Mouse (Mus musculus): ENCODE measurements around the gene Tnfaip8l1. TPM values are rescaled to one million over a fixed set of nuclear protein-coding genes. Genes with fewer than 3 reads are reported as not detected.

The Tnfaip8l1 gene
- polyA plus RNA-seq, 1 experiment from 2014 or later: 9.5 TPM

- no peaks in the 10 kb centered on the region for H3K27me3 ChIP-seq
- no peaks in the 10 kb centered on the region for H3K9me3 ChIP-seq
- peak within 1 kb of the TSS; percentile 80 for H3K9ac ChIP-seq
- H3K4me1 ChIP-seq (replicated peaks): peaks cover 48% of the 10 kb centered on the region
- under 1% methylated on average over 68 of the region's 79 CpGs for WGBS
- ATAC-seq (ENCODE audit: low FRiP score, low read depth): peak; percentile 33
- no peaks in the 10 kb centered on the region for H3K36me3 ChIP-seq
- peak within 1 kb of the TSS; percentile 73 for H3K4me3 ChIP-seq
- peak within 1 kb of the TSS; percentile 82 for H3K27ac ChIP-seq (replicated peaks)
- H3K4me2 ChIP-seq: peak within 1 kb of the TSS; percentile 82
Observed at GRCm38 (mm10) chr17:56139858-56140595, 22.2 kb upstream of the Tnfaip8l1 start, which contains the start of gene Sema6b. Gene Sema6b, minus strand, starts transcription at chr17:56140343.

DNA sequence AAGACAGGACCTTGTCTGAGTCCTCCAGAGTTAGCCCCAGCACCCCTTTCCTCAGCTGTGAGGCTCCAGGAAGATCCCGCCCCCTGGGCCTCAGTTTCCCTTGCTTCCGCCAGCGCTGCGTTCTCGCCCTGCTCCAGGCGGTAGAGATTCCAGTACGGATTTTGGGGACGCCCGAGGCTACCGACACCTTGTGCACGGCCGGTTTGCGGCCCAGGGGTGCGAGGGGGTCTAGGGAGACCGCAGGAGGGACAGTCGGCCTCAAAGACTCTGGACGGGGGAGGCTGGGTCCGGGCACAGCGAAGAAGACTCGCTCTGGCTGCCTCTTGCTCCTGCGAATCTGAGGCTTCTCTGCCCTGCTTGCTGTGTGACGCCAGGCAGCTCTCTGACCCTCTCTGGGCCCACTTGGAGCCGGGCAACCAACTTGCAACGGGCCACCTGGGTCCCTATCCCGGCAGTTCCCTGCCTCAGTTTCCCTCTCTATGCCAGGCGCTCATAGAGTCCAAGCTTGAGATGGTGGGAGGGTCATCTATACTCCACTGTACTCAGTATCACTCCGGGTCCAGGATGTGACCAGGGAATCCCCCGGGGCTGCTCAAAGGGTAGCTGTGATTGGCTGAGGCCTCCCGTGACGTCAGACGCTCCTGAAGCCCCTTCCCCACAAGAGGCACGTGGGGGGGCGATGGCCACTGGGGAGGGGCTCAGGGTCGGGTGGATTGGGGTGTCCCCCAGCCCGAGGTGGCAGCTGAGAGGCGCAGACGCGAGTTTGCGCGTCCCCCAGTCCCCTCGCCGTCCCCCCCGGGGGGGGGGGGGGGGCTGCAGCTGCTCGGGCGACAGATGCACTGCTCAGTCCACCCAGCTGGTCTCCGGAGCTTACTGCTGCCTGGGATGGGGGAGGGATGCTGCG is 20.3 kb upstream of the Tnfaip8l1 start:
- no peak overlapping the region for H3K27ac ChIP-seq (replicated peaks)
- WGBS: under 1% methylated on average over 45 of the region's 47 CpGs
- H3K4me1 ChIP-seq (replicated peaks): peaks cover 45% of the 10 kb centered on the region

DNA sequence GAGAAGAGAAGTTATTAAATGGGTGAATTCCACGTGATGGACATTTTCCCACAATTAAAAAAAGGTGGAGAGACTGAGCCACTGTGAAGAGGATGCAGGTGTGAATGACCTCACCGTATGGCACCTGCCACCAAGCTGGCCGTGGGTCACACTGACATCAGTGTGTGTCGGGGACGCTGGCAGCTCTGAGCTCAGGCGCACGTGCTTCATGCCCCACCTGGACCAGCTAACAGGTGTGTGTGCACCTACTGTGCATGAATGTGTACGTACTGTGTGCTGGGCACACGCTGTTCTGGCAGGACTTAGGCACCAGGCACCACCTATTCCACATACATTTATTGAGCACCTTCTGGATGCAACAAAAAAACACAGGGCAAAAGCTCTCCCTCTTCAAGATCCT is 17.7 kb upstream of the Tnfaip8l1 start:
- 80% methylated on average over 9 of the region's 9 CpGs for WGBS
- no peak overlapping the region for H3K9ac ChIP-seq
- no peak for ATAC-seq (ENCODE audit: low FRiP score, low read depth)
- H3K9me3 ChIP-seq: no peaks in the 10 kb centered on the region
- H3K4me3 ChIP-seq: no peak overlapping the region
- H3K27me3 ChIP-seq: peaks cover 10% of the 10 kb centered on the region
- peaks cover 35% of the 10 kb centered on the region for H3K4me1 ChIP-seq (replicated peaks)
- H3K36me3 ChIP-seq: no peaks in the 10 kb centered on the region
- H3K27ac ChIP-seq (replicated peaks): no peak overlapping the region
- no peak overlapping the region for H3K4me2 ChIP-seq

More for the DNA sequence above, 20.3 kb upstream of the Tnfaip8l1 start:
- H3K4me2 ChIP-seq: peak overlapping the region; percentile 82
- peak overlapping the region; percentile 50 for H3K4me3 ChIP-seq
- no peaks in the 10 kb centered on the region for H3K27me3 ChIP-seq
- peak; percentile 57 for ATAC-seq (ENCODE audit: low FRiP score, low read depth)
- peak overlapping the region; percentile 45 for H3K9ac ChIP-seq
- H3K9me3 ChIP-seq: no peaks in the 10 kb centered on the region
- no peaks in the 10 kb centered on the region for H3K36me3 ChIP-seq

GRCm38 (mm10) chr17:56146131-56146530 is 16.1 kb upstream of the Tnfaip8l1 start:
- Histone ChIP-seq H3K27ac (replicated peaks) (no peak overlapping the region), H3K9me3 (no peaks in the 10 kb centered on the region), H3K27me3 (peaks cover 14% of the 10 kb centered on the region), H3K36me3 (no peaks in the 10 kb centered on the region), H3K4me2 (no peak overlapping the region), H3K4me3 (no peak overlapping the region), H3K9ac (no peak overlapping the region), H3K4me1 (replicated peaks) (peaks cover 31% of the 10 kb centered on the region)
- no peak for ATAC-seq (ENCODE audit: low FRiP score, low read depth)
- 17% methylated on average over 9 of the region's 9 CpGs for WGBS

DNA sequence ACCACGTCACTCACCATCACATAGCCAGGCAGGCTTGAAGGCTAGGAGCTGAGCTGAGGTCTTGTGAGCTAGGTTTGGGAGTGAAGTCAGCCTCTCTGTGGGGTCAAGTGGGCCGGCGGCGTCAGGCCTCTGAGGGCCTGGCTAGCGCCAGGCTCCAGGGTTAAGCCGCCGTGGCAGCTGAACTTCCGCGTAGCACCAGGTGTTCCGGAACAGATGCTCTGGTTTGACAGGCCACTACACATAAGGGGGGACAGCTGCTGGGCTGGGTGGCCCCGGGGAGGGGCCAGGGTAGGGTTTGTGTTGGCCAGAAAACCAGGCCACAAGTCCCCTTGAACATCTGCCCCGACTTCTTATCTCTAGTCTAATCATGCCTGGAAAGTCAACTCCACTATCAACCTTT is 14.9 kb upstream of the Tnfaip8l1 start:
- no peak overlapping the region for H3K9ac ChIP-seq
- no peak overlapping the region for H3K27ac ChIP-seq (replicated peaks)
- no peak overlapping the region for H3K4me2 ChIP-seq
- H3K27me3 ChIP-seq: peaks cover 14% of the 10 kb centered on the region
- H3K9me3 ChIP-seq: no peaks in the 10 kb centered on the region
- ATAC-seq (ENCODE audit: low FRiP score, low read depth): no peak
- H3K4me1 ChIP-seq (replicated peaks): peaks cover 18% of the 10 kb centered on the region
- H3K36me3 ChIP-seq: no peaks in the 10 kb centered on the region
- 69% methylated on average over 12 of the region's 12 CpGs for WGBS
- H3K4me3 ChIP-seq: no peak overlapping the region

- Histone ChIP-seq H3K9ac (peak overlapping the region; percentile 66), H3K4me3 (peak overlapping the region; percentile 41), H3K4me2 (peak overlapping the region; percentile 79), H3K4me1 (replicated peaks) (peaks cover 15% of the 10 kb centered on the region), H3K9me3 (no peaks in the 10 kb centered on the region), H3K27ac (replicated peaks) (no peak overlapping the region), H3K36me3 (no peaks in the 10 kb centered on the region), H3K27me3 (peaks cover 14% of the 10 kb centered on the region)
- 22% methylated on average over 9 of the region's 9 CpGs for WGBS
- ATAC-seq (ENCODE audit: low FRiP score, low read depth): peak; percentile 4; the same call in 1 of the 2 replicates
Observed at GRCm38 (mm10) chr17:56148280-56148679, 14.0 kb upstream of the Tnfaip8l1 start.

DNA sequence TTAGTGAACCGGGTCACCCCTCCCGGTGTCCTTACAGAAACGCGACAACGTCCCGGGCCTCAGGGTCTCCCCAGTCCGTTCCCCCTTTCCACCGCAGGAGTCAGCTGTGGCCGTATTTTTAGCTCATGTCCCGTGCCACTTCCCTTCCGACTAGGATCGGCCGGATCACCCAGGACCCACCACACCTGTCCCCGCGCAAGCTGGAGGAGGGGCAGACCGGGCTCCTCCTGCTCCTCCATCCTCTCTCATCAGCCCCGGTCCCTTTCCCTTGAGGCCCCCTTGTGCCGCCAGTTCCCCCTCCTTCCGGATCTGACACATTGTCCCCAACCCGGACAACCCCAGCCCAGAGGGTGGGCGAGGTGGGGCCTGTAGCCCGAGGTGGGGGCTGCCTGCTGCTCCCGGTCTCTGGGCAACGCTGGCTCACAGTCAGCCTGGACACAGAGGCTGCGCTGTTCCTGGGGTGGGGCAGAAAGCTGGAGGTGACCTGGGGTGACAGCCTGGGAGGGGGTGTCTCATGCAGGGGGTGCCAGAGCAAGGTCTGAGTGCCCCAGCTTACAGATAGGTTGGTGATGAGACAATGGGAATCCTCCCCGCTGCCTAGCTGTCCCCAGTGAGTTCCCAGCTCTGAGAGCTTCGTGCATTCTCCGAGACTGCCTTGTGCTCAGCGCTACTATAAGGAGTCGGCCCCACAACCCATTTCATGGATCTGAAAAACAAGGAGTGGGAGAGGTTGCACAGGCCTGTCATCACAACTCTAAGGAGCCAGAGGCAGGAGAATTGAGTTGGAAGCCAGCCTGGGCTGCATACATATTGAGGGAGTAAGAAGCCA is 13.3 kb upstream of the Tnfaip8l1 start:
- Histone ChIP-seq H3K27ac (replicated peaks) (no peak overlapping the region), H3K4me3 (peak overlapping the region; percentile 41), H3K9ac (peak overlapping the region; percentile 66), H3K4me2 (peak overlapping the region; percentile 79), H3K4me1 (replicated peaks) (peaks cover 17% of the 10 kb centered on the region), H3K27me3 (peaks cover 14% of the 10 kb centered on the region), H3K36me3 (no peaks in the 10 kb centered on the region), H3K9me3 (no peaks in the 10 kb centered on the region)
- WGBS: 1% methylated on average over 30 of the region's 30 CpGs
- peak; percentile 67 for ATAC-seq (ENCODE audit: low FRiP score, low read depth)

DNA sequence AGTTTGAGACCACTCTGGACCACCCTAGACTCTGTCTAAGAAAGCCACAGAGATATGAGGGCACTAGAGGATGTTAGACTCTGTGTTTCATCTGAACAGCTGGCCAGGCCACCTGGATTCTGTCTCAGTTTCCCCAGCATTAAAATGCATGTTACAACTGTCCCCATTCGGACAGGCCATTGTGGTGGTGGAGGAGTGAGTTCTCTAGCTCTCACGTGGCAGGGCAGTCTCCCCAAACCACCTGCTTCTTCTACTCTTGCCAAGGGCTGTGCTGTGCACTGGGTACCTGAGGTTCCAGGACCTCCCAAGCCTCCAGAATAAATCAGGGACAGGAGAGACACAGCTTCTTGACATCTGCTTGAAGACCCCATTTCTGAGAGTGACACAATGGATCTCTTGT is 12.4 kb upstream of the Tnfaip8l1 start:
- Histone ChIP-seq H3K4me2 (no peak overlapping the region), H3K4me1 (replicated peaks) (peaks cover 17% of the 10 kb centered on the region), H3K4me3 (no peak overlapping the region), H3K36me3 (no peaks in the 10 kb centered on the region), H3K9me3 (no peaks in the 10 kb centered on the region), H3K9ac (no peak overlapping the region), H3K27ac (replicated peaks) (no peak overlapping the region), H3K27me3 (peaks cover 14% of the 10 kb centered on the region)
- ATAC-seq (ENCODE audit: low FRiP score, low read depth): no peak
- 34% methylated on average over 2 of the region's 2 CpGs for WGBS

- no peak overlapping the region for H3K27ac ChIP-seq (replicated peaks)
- no peaks in the 10 kb centered on the region for H3K36me3 ChIP-seq
- no peak overlapping the region for H3K4me2 ChIP-seq
- no peak overlapping the region for H3K9ac ChIP-seq
- peaks cover 11% of the 10 kb centered on the region; the same call in 1 of the 2 replicates for H3K27me3 ChIP-seq
- H3K4me1 ChIP-seq (replicated peaks): peaks cover 12% of the 10 kb centered on the region
- H3K9me3 ChIP-seq: no peaks in the 10 kb centered on the region
- ATAC-seq (ENCODE audit: low FRiP score, low read depth): peak; percentile 61; the same call in 1 of the 2 replicates
- WGBS: 18% methylated on average over 9 of the region's 9 CpGs
- H3K4me3 ChIP-seq: no peak overlapping the region
Observed at GRCm38 (mm10) chr17:56153643-56154042, 8.6 kb upstream of the Tnfaip8l1 start.

- H3K4me3 ChIP-seq: no peak overlapping the region
Observed at GRCm38 (mm10) chr17:56159729-56160128, 2.5 kb upstream of the Tnfaip8l1 start.

DNA sequence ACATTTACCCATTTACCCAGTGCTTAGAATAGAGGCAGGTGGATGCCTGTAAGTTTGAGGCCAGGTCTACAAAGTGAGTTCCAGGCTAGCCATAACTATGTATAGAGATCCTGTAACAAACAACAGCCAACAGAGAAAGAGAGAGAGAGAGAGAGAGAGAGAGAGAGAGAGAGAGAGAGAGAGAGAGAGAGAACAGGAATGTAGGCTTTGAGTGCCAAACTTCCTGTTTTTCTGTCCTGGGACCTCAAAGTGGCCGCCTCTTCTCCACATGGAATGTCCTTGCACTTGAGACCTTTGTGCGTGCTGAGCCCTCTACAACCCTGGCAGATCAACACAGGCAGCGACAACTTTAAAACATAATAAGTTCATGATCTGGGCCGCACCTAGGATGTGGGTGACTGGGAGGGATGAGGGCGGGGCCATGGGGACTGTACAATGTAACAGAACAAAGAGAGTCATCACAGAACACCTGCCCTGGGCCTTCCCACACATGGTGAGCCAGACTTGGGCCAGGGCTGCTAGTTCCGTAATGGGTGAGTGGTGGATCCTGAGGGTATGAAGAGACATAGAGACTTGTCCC is 1.3 kb downstream of the Tnfaip8l1 start:
- no peak overlapping the region for H3K27ac ChIP-seq (replicated peaks)
- peaks cover 19% of the 10 kb centered on the region for H3K4me1 ChIP-seq (replicated peaks)
- no peak overlapping the region for H3K4me3 ChIP-seq
- no peak overlapping the region for H3K9ac ChIP-seq
- no peaks in the 10 kb centered on the region for H3K9me3 ChIP-seq
- no peaks in the 10 kb centered on the region for H3K36me3 ChIP-seq
- WGBS: 81% methylated on average over 6 of the region's 6 CpGs
- ATAC-seq (ENCODE audit: low FRiP score, low read depth): no peak
- H3K27me3 ChIP-seq: peaks cover 12% of the 10 kb centered on the region; the same call in 1 of the 2 replicates
- H3K4me2 ChIP-seq: peak overlapping the region; percentile 68; the same call in 1 of the 2 replicates

More at GRCm38 (mm10) chr17:56159729-56160128, 2.5 kb upstream of the Tnfaip8l1 start:
- no peak overlapping the region for H3K4me2 ChIP-seq
- peaks cover 19% of the 10 kb centered on the region; the same call in 1 of the 2 replicates for H3K27me3 ChIP-seq
- H3K27ac ChIP-seq (replicated peaks): no peak overlapping the region
- 3% methylated on average over 9 of the region's 9 CpGs for WGBS
- no peaks in the 10 kb centered on the region for H3K9me3 ChIP-seq
- no peaks in the 10 kb centered on the region for H3K36me3 ChIP-seq
- no peak for ATAC-seq (ENCODE audit: low FRiP score, low read depth)
- no peak overlapping the region for H3K9ac ChIP-seq
- peaks cover 12% of the 10 kb centered on the region for H3K4me1 ChIP-seq (replicated peaks)

Data from hindbrain, embryonic 15.5 days (tissue).